Mouse (Mus musculus) kidney, adult 2 months (tissue): ENCODE results near the gene Dgat2l6. TPM values are rescaled to one million over a fixed set of nuclear protein-coding genes. Genes with fewer than 3 reads are reported as not detected.

ENCODE experiments used
- DNase-seq: peaks from one replicate; pipeline ENCODE4 v3.0.0; 2021
- H3K27ac ChIP-seq: fragments of 200-500 bp; 2 replicates; pipeline ENCODE4 v1.5.1; 2012; ENCODE audit warnings: low read depth, low read length, control low read depth, inconsistent platforms; ENCODE audit not compliant: insufficient read depth
- H3K27me3 ChIP-seq: fragments of 200-500 bp; replicated peaks from 2 replicates; pipeline ENCODE4 v1.6.1; 2012; ENCODE audit warnings: mild to moderate bottlenecking, moderate library complexity, low read length, inconsistent platforms; ENCODE audit not compliant: control insufficient read depth, insufficient read depth
- H3K36me3 ChIP-seq: fragments of 200-500 bp; 2 replicates; pipeline ENCODE4 v1.6.1; 2012; ENCODE audit warnings: mild to moderate bottlenecking, moderate library complexity, low read length, inconsistent platforms; ENCODE audit not compliant: control insufficient read depth, insufficient read depth
- H3K4me1 ChIP-seq: fragments of 200-500 bp; 2 replicates; pipeline ENCODE4 v1.6.1; 2011; ENCODE audit warnings: low read length; ENCODE audit not compliant: control insufficient read depth, insufficient read depth
- H3K4me3 ChIP-seq: fragments of 200-500 bp; 2 replicates; pipeline ENCODE4 v1.5.1; 2011; ENCODE audit warnings: mild to moderate bottlenecking, low read depth, low read length, control low read depth; ENCODE audit not compliant: insufficient read depth
- CTCF ChIP-seq: fragments of 200-500 bp; conservative IDR thresholded peaks from 2 replicates; pipeline ENCODE4 v1.5.1; 2011; ENCODE audit warnings: low read depth, mild to moderate bottlenecking, control low read depth, low read length, moderate library complexity, mixed read lengths; ENCODE audit not compliant: insufficient read depth, insufficient read length
- POLR2A ChIP-seq: fragments of 200-500 bp; IDR thresholded peaks from one replicate; pipeline ENCODE4 v1.6.1; 2011; ENCODE audit warnings: low read depth, low read length, control low read depth
- WGBS: fragments of 180-500 bp; shearing (Covaris S2); methylation state at CpG from one replicate; pipeline ENCODE4 v1.1.7; 2018; 5-methylcytosine and 5-hydroxymethylcytosine counted together
- polyA plus RNA-seq: library from polyadenylated mRNA; depleted of rRNA; stranded (reverse); fragments of >200 nt; gene quantifications from 2 replicates; pipeline ENCODE4 v1.2.3, GENCODE M21; 2012

Dgat2l6 gene
- polyA plus RNA-seq, 1 experiment, result not detected

GRCm38 (mm10) chrX:100508164-100508563 lies 16.5 kb upstream of the Dgat2l6 start:
- Histone ChIP-seq H3K27ac (no peak overlapping the region), H3K4me1 (no peaks in the 10 kb centered on the region), H3K4me3 (no peak overlapping the region), H3K36me3 (no peaks in the 10 kb centered on the region), H3K27me3 (no peaks in the 10 kb centered on the region)
- 94% methylated on average over 4 of the region's 4 CpGs for WGBS
- peak; percentile 3 for DNase-seq
- TF ChIP-seq POLR2A, result no peak
- TF ChIP-seq CTCF, result no peak

- 81% methylated on average over 3 of the region's 3 CpGs for WGBS
- Histone ChIP-seq H3K4me3 (no peak overlapping the region), H3K4me1 (no peaks in the 10 kb centered on the region), H3K27me3 (no peaks in the 10 kb centered on the region), H3K27ac (no peak overlapping the region), H3K36me3 (no peaks in the 10 kb centered on the region)
- DNase-seq, result no peak
- TF ChIP-seq CTCF (no peak), POLR2A (no peak)
Measured at GRCm38 (mm10) chrX:100509921-100510320, 14.7 kb upstream of the Dgat2l6 start.

GRCm38 (mm10) chrX:100516683-100517082 lies 8.0 kb upstream of the Dgat2l6 start:
- no peak overlapping the region for H3K27ac ChIP-seq
- peaks cover 1% of the 10 kb centered on the region; the same call in 1 of the 2 replicates for H3K36me3 ChIP-seq
- H3K4me1 ChIP-seq, result no peaks in the 10 kb centered on the region
- no peak for DNase-seq
- WGBS, result 72% methylated on average over 3 of the region's 3 CpGs
- no peak overlapping the region for H3K4me3 ChIP-seq
- H3K27me3 ChIP-seq, result no peaks in the 10 kb centered on the region
- TF ChIP-seq CTCF (no peak), POLR2A (no peak)

GRCm38 (mm10) chrX:100517626-100518025 lies 7.0 kb upstream of the Dgat2l6 start:
- Histone ChIP-seq H3K4me3 (no peak overlapping the region), H3K4me1 (no peaks in the 10 kb centered on the region), H3K27ac (no peak overlapping the region), H3K27me3 (no peaks in the 10 kb centered on the region), H3K36me3 (peaks cover 1% of the 10 kb centered on the region; the same call in 1 of the 2 replicates)
- DNase-seq, result no peak
- no peak for TF ChIP-seq POLR2A
- TF ChIP-seq CTCF, result no peak
- 86% methylated on average over 6 of the region's 6 CpGs for WGBS

GRCm38 (mm10) chrX:100518532-100518931 lies 6.1 kb upstream of the Dgat2l6 start:
- H3K27me3 ChIP-seq, result no peaks in the 10 kb centered on the region
- no peak overlapping the region for H3K4me3 ChIP-seq
- no peak overlapping the region for H3K27ac ChIP-seq
- no peaks in the 10 kb centered on the region for H3K4me1 ChIP-seq
- H3K36me3 ChIP-seq, result peaks cover 1% of the 10 kb centered on the region; the same call in 1 of the 2 replicates
- TF ChIP-seq CTCF (no peak), POLR2A (no peak)
- DNase-seq, result no peak
- 69% methylated on average over 2 of the region's 2 CpGs for WGBS

- Histone ChIP-seq H3K27me3 (no peaks in the 10 kb centered on the region), H3K27ac (no peak overlapping the region), H3K4me3 (no peak overlapping the region), H3K4me1 (no peaks in the 10 kb centered on the region), H3K36me3 (no peaks in the 10 kb centered on the region)
- WGBS, result 82% methylated on average over 3 of the region's 3 CpGs
- no peak for TF ChIP-seq CTCF
- no peak for TF ChIP-seq POLR2A
- no peak for DNase-seq
Measured at GRCm38 (mm10) chrX:100556026-100556425, 31.4 kb downstream of the Dgat2l6 start.

GRCm38 (mm10) chrX:100565696-100566095 lies 41.1 kb downstream of the Dgat2l6 start:
- Histone ChIP-seq H3K4me3 (no peak overlapping the region), H3K27ac (no peak overlapping the region), H3K27me3 (no peaks in the 10 kb centered on the region), H3K4me1 (no peaks in the 10 kb centered on the region), H3K36me3 (no peaks in the 10 kb centered on the region)
- no peak for DNase-seq
- TF ChIP-seq POLR2A (no peak), CTCF (no peak)
- 79% methylated on average over 3 of the region's 3 CpGs for WGBS
